In genomic region chr1:155096620-155097261, GRCm38 (mm10) we compare ENCODE assay signal across 8 mouse cellular contexts. TPM values are rescaled to one million over a fixed set of nuclear protein-coding genes. Genes with fewer than 3 reads are reported as not detected.
A peak's percentile ranks its signal among the peaks of the same experiment; 100 is the strongest.
DNase-seq lines count a peak whose midpoint lies in the region; ATAC-seq and TF ChIP-seq lines count a peak whose summit lies in the region.

No protein-coding gene starts in this region.

- TF ChIP-seq CTCF in stomach, postnatal 0 days (IDR thresholded peaks at IDR 0.05; ENCODE audit: low read depth), result no peak

- no peaks in the 10 kb centered on the region for H3K27me3 ChIP-seq in forebrain, embryonic 13.5 days
- H3K27me3 ChIP-seq in liver, embryonic 15.5 days, result no peaks in the 10 kb centered on the region
- H3K27me3 ChIP-seq in stomach, postnatal 0 days (ENCODE audit: control insufficient read depth, insufficient read depth, low read length), result no peaks in the 10 kb centered on the region

- H3K4me2 ChIP-seq in forebrain, embryonic 13.5 days, result peak overlapping the region; percentile 69
- H3K4me2 ChIP-seq in liver, embryonic 15.5 days, result peak overlapping the region; percentile 76
- H3K4me2 ChIP-seq in stomach, postnatal 0 days (replicated peaks; ENCODE audit: low read depth), result peak overlapping the region; percentile 76

- H3K4me3 ChIP-seq in forebrain, embryonic 13.5 days, result peak overlapping the region; percentile 98
- H3K4me3 ChIP-seq in liver, embryonic 15.5 days (replicated peaks), result peak overlapping the region; percentile 99
- peak overlapping the region; percentile 84; the same call in 1 of the 2 replicates for H3K4me3 ChIP-seq in stomach, postnatal 0 days (ENCODE audit: low read depth, low read length)

- no peak overlapping the region for H3K27ac ChIP-seq in forebrain, embryonic 13.5 days
- peak overlapping the region; percentile 91 for H3K27ac ChIP-seq in liver, embryonic 15.5 days (replicated peaks)
- no peak overlapping the region for H3K27ac ChIP-seq in stomach, postnatal 0 days (replicated peaks)

- H3K36me3 ChIP-seq in forebrain, embryonic 13.5 days (ENCODE audit: poor library complexity, severe bottlenecking), result peaks cover 6% of the 10 kb centered on the region; the same call in 1 of the 2 replicates
- H3K36me3 ChIP-seq in liver, embryonic 15.5 days (replicated peaks), result peaks cover 4% of the 10 kb centered on the region; the same call in 1 of the 2 replicates
- H3K36me3 ChIP-seq in stomach, postnatal 0 days (ENCODE audit: control insufficient read depth, insufficient read depth, low read length), result no peaks in the 10 kb centered on the region

- H3K9me3 ChIP-seq in forebrain, embryonic 13.5 days (replicated peaks), result no peaks in the 10 kb centered on the region
- no peaks in the 10 kb centered on the region for H3K9me3 ChIP-seq in liver, embryonic 15.5 days (replicated peaks)
- H3K9me3 ChIP-seq in stomach, postnatal 0 days (ENCODE audit: control insufficient read depth, low read length), result no peaks in the 10 kb centered on the region

- no peak for TF ChIP-seq EP300 in stomach, postnatal 0 days (optimal IDR thresholded peaks at IDR 0.05)

- H3K4me1 ChIP-seq in forebrain, embryonic 13.5 days, result peaks cover 64% of the 10 kb centered on the region
- H3K4me1 ChIP-seq in liver, embryonic 15.5 days (replicated peaks), result peaks cover 46% of the 10 kb centered on the region
- peaks cover 24% of the 10 kb centered on the region for H3K4me1 ChIP-seq in stomach, postnatal 0 days (replicated peaks; ENCODE audit: control insufficient read depth, insufficient read depth)

- peak overlapping the region; percentile 100 for H3K9ac ChIP-seq in forebrain, embryonic 13.5 days
- H3K9ac ChIP-seq in liver, embryonic 15.5 days, result peak overlapping the region; percentile 100
- H3K9ac ChIP-seq in stomach, postnatal 0 days (ENCODE audit: low read length), result no peak overlapping the region

- ATAC-seq in forebrain, embryonic 13.5 days, result no peak
- no peak for ATAC-seq in liver, embryonic 15.5 days (ENCODE audit: insufficient read depth)
- no peak for ATAC-seq in stomach, postnatal 0 days (ENCODE audit: low FRiP score, low TSS enrichment)
- ATAC-seq in inflammation-experienced regulatory T-cells, adult 6 months, result no peak

- peak; percentile 46 to 58 for DNase-seq in spleen, postnatal 36 days (ENCODE audit: low spot score in 2 of 2)
- no peak for DNase-seq in spleen, postnatal 4 days (ENCODE audit: low spot score in 2 of 2)
- no peak for DNase-seq in stomach, postnatal 0 days (ENCODE audit: low spot score)
- no peak for DNase-seq in thymus, postnatal 36 days
- no peak for DNase-seq in right cerebral cortex, postnatal 36 days (ENCODE audit: low spot score in 2 of 2)

- 80% methylated on average over 4 of the region's 4 CpGs for WGBS in forebrain, embryonic 13.5 days
- 44% methylated on average over 4 of the region's 4 CpGs for WGBS in liver, embryonic 15.5 days (ENCODE audit: insufficient replicate concordance)
- WGBS in stomach, postnatal 0 days, result 69% methylated on average over 4 of the region's 4 CpGs

RNA-seq across cellular contexts. Expression of gene Ier5, which starts 2.7 kb away (rescaled TPM):
- polyA plus RNA-seq in forebrain, embryonic 13.5 days (2015; fragmentation: Nextera tagmentation; extraction: Ambion mirVana), result 8.6 and 12.2 TPM in 2 replicates
- polyA plus RNA-seq in liver, embryonic 15.5 days (2015; fragmentation: Nextera tagmentation; extraction: Ambion mirVana), result 2.5 and 2.7 TPM in 2 replicates
- polyA plus RNA-seq in stomach, postnatal 0 days (2015; fragmentation: Nextera tagmentation; extraction: Ambion mirVana), result 7.3 and 11.2 TPM in 2 replicates
- polyA plus RNA-seq in inflammation-experienced regulatory T-cells, adult 6 months (2017; shearing (Covaris generic)), result 10 to 100 TPM in 1 of 3 experiments, 1 to 10 TPM in 2; 6.6 to 12.8 (median 7.5) TPM

RNA-seq across cellular contexts. Expression of gene Mr1, which starts 49.9 kb away (rescaled TPM):
- polyA plus RNA-seq in forebrain, embryonic 13.5 days (2015; fragmentation: Nextera tagmentation; extraction: Ambion mirVana), result 0.50 and 0.52 TPM in 2 replicates
- polyA plus RNA-seq in liver, embryonic 15.5 days (2015; fragmentation: Nextera tagmentation; extraction: Ambion mirVana), result 0.71 and 0.76 TPM in 2 replicates
- 4.2 and 4.3 TPM in 2 replicates for polyA plus RNA-seq in stomach, postnatal 0 days (2015; fragmentation: Nextera tagmentation; extraction: Ambion mirVana)
- polyA plus RNA-seq in inflammation-experienced regulatory T-cells, adult 6 months (2017; shearing (Covaris generic)), result 10 to 100 TPM; 14.3 to 23.5 (median 22.1) TPM

Comparison
In these comparisons a context has a peak if more than half of its experiments do, and no peak if none do; other contexts are left out.
1. DNase-seq: peak in spleen, postnatal 36 days (2 of 2); none in spleen, postnatal 4 days (0 of 2), stomach, postnatal 0 days (single experiment), thymus, postnatal 36 days (0 of 2) and right cerebral cortex, postnatal 36 days (0 of 2).
2. Peak in every context shown above with its lines, with median percentiles within 50 percentile points of each other: H3K4me2 ChIP-seq and H3K4me3 ChIP-seq.